Mouse (Mus musculus): ENCODE measurements around the gene Tas2r115. TPM values are rescaled to one million over a fixed set of nuclear protein-coding genes. Genes with fewer than 3 reads are reported as not detected.

The Tas2r115 gene
- total RNA-seq (2014; rRNA removed), result not detected in 2 replicates
- polyA plus RNA-seq (2015; fragmentation: Nextera tagmentation; extraction: Ambion mirVana), result not detected in 2 replicates

- ATAC-seq (ENCODE audit: low FRiP score) (no peak), DNase-seq (ENCODE audit: low spot score) (no peak)
- Histone ChIP-seq H3K4me1 (ENCODE audit: insufficient read depth, low read length) (no peaks in the 10 kb centered on the region), H3K9ac (replicated peaks; ENCODE audit: low read length, poor library complexity, severe bottlenecking) (no peak within 1 kb of the TSS), H3K4me2 (ENCODE audit: low read depth, low read length, poor library complexity, severe bottlenecking) (no peak within 1 kb of the TSS), H3K4me3 (ENCODE audit: low read depth, low read length) (no peak within 1 kb of the TSS), H3K27ac (ENCODE audit: low read depth, low read length) (no peak within 1 kb of the TSS), H3K9me3 (ENCODE audit: low read length) (0 out of 2 replicates have a peak, but pooled peaks cover 5% of the 10 kb centered on the region), H3K27me3 (ENCODE audit: insufficient read depth, low read length) (no peaks in the 10 kb centered on the region), H3K36me3 (ENCODE audit: insufficient read depth, low read length) (no peaks in the 10 kb centered on the region)
- 67% methylated on average over 2 of the region's 2 CpGs for WGBS
- no peak for TF ChIP-seq CTCF (IDR thresholded peaks at IDR 0.05)
Observed at GRCm38 (mm10) chr6:132737935-132738334, at the start of gene Tas2r115. TSS of gene Tas2r115 (minus strand) at chr6:132738035.

GRCm38 (mm10) chr6:132778062-132778461 lies 40.2 kb upstream of the Tas2r115 start, which contains the start of gene Tas2r136:
TSS of gene Tas2r136 (minus strand) at chr6:132778162.
- no peak within 1 kb of the TSS for H3K4me3 ChIP-seq (ENCODE audit: low read depth, low read length)
- H3K4me2 ChIP-seq (ENCODE audit: low read depth, low read length, poor library complexity, severe bottlenecking), result no peak within 1 kb of the TSS
- TF ChIP-seq CTCF (IDR thresholded peaks at IDR 0.05), result no peak
- no peaks in the 10 kb centered on the region for H3K36me3 ChIP-seq (ENCODE audit: insufficient read depth, low read length)
- no peaks in the 10 kb centered on the region for H3K27me3 ChIP-seq (ENCODE audit: insufficient read depth, low read length)
- no peak for DNase-seq (ENCODE audit: low spot score)
- ATAC-seq (ENCODE audit: low FRiP score), result no peak
- no peaks in the 10 kb centered on the region for H3K9me3 ChIP-seq (ENCODE audit: low read length)
- H3K4me1 ChIP-seq (ENCODE audit: insufficient read depth, low read length), result no peaks in the 10 kb centered on the region
- no peak within 1 kb of the TSS for H3K27ac ChIP-seq (ENCODE audit: low read depth, low read length)
- H3K9ac ChIP-seq (replicated peaks; ENCODE audit: low read length, poor library complexity, severe bottlenecking), result no peak within 1 kb of the TSS

DNA sequence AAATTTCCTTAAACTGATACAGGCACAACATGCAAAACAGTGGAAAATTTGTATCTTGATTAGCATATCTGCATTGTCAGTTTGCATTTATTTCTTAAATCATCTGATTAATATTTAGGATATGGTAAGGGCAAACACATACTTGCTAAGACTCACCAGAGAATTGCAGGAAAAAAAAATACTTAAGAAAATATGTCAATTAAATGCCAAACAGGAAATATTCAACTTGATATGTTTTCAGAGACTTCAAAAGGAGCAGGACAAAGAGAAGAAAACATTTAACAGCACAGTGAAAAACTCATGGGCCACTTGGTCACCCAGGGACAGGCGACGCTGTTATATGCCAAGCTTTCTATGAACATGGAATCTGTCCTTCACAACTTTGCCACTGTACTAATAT lies 24.0 kb upstream of the Tas2r115 start, which contains the start of gene Tas2r102:
TSS of gene Tas2r102 (plus strand) at position 301 of the 400 bp plus-strand sequence.
- H3K27me3 ChIP-seq (ENCODE audit: insufficient read depth, low read length), result no peaks in the 10 kb centered on the region
- H3K4me3 ChIP-seq (ENCODE audit: low read depth, low read length), result no peak within 1 kb of the TSS
- ATAC-seq (ENCODE audit: low FRiP score) (no peak), DNase-seq (ENCODE audit: low spot score) (no peak)
- no peaks in the 10 kb centered on the region for H3K36me3 ChIP-seq (ENCODE audit: insufficient read depth, low read length)
- no peak for TF ChIP-seq CTCF (IDR thresholded peaks at IDR 0.05)
- no peak within 1 kb of the TSS for H3K27ac ChIP-seq (ENCODE audit: low read depth, low read length)
- no peaks in the 10 kb centered on the region for H3K9me3 ChIP-seq (ENCODE audit: low read length)
- WGBS, result 92% methylated on average over 2 of the region's 2 CpGs
- H3K4me1 ChIP-seq (ENCODE audit: insufficient read depth, low read length), result no peaks in the 10 kb centered on the region
- no peak within 1 kb of the TSS for H3K9ac ChIP-seq (replicated peaks; ENCODE audit: low read length, poor library complexity, severe bottlenecking)
- H3K4me2 ChIP-seq (ENCODE audit: low read depth, low read length, poor library complexity, severe bottlenecking), result no peak within 1 kb of the TSS

- no peak within 1 kb of the TSS for H3K9ac ChIP-seq (replicated peaks; ENCODE audit: low read length, poor library complexity, severe bottlenecking)
- TF ChIP-seq CTCF (IDR thresholded peaks at IDR 0.05), result no peak
- H3K36me3 ChIP-seq (ENCODE audit: insufficient read depth, low read length), result no peaks in the 10 kb centered on the region
- no peak within 1 kb of the TSS for H3K4me3 ChIP-seq (ENCODE audit: low read depth, low read length)
- H3K9me3 ChIP-seq (ENCODE audit: low read length), result no peaks in the 10 kb centered on the region
- 75% methylated on average over 1 of the region's 1 CpGs for WGBS
- no peak within 1 kb of the TSS for H3K4me2 ChIP-seq (ENCODE audit: low read depth, low read length, poor library complexity, severe bottlenecking)
- DNase-seq (ENCODE audit: low spot score) (no peak), ATAC-seq (ENCODE audit: low FRiP score) (no peak)
- no peaks in the 10 kb centered on the region for H3K27me3 ChIP-seq (ENCODE audit: insufficient read depth, low read length)
- H3K4me1 ChIP-seq (ENCODE audit: insufficient read depth, low read length), result no peaks in the 10 kb centered on the region
- H3K27ac ChIP-seq (ENCODE audit: low read depth, low read length), result no peak within 1 kb of the TSS
Observed at GRCm38 (mm10) chr6:132754430-132754829, 16.6 kb upstream of the Tas2r115 start, which contains the start of gene Tas2r124. TSS of gene Tas2r124 (plus strand) at chr6:132754730.

GRCm38 (mm10) chr6:132750206-132750605 lies 12.4 kb upstream of the Tas2r115 start:
- Histone ChIP-seq H3K9me3 (ENCODE audit: low read length) (no peaks in the 10 kb centered on the region), H3K27me3 (ENCODE audit: insufficient read depth, low read length) (no peaks in the 10 kb centered on the region), H3K4me3 (ENCODE audit: low read depth, low read length) (no peak overlapping the region), H3K4me1 (ENCODE audit: insufficient read depth, low read length) (no peaks in the 10 kb centered on the region), H3K27ac (ENCODE audit: low read depth, low read length) (no peak overlapping the region), H3K4me2 (ENCODE audit: low read depth, low read length, poor library complexity, severe bottlenecking) (no peak overlapping the region), H3K36me3 (ENCODE audit: insufficient read depth, low read length) (no peaks in the 10 kb centered on the region), H3K9ac (replicated peaks; ENCODE audit: low read length, poor library complexity, severe bottlenecking) (no peak overlapping the region)
- ATAC-seq (ENCODE audit: low FRiP score), result no peak
- WGBS, result 86% methylated on average over 2 of the region's 2 CpGs
- no peak for DNase-seq (ENCODE audit: low spot score)
- TF ChIP-seq CTCF (IDR thresholded peaks at IDR 0.05), result no peak

DNA sequence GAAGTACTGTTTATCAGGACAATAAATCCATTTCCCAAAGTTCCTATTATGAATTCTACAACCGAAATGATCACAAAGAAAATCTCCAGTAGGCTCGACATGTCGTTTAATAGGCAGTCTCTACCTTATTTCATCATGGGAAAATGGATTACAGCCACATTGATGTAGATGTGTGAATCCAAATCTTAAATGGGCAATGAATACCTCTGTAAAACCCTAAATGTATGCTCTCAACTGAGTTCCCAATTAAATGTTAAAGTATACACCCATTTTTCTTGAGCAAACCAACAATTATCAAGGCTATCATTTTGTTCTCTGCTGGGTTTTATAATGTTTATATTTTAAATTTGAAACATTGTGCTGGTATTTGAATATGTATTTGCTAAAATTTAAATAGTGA lies 26.0 kb downstream of the Tas2r115 start, which contains the start of gene Tas2r122:
TSS of gene Tas2r122 (minus strand) at position 101 of the 400 bp plus-strand sequence.
- no peaks in the 10 kb centered on the region for H3K27me3 ChIP-seq (ENCODE audit: insufficient read depth, low read length)
- no peak within 1 kb of the TSS for H3K9ac ChIP-seq (replicated peaks; ENCODE audit: low read length, poor library complexity, severe bottlenecking)
- DNase-seq (ENCODE audit: low spot score) (no peak), ATAC-seq (ENCODE audit: low FRiP score) (no peak)
- no peak within 1 kb of the TSS for H3K27ac ChIP-seq (ENCODE audit: low read depth, low read length)
- 0 out of 2 replicates have a peak, but pooled peaks cover 3% of the 10 kb centered on the region for H3K9me3 ChIP-seq (ENCODE audit: low read length)
- H3K4me2 ChIP-seq (ENCODE audit: low read depth, low read length, poor library complexity, severe bottlenecking), result no peak within 1 kb of the TSS
- no peak within 1 kb of the TSS for H3K4me3 ChIP-seq (ENCODE audit: low read depth, low read length)
- 83% methylated on average over 3 of the region's 3 CpGs for WGBS
- no peaks in the 10 kb centered on the region for H3K4me1 ChIP-seq (ENCODE audit: insufficient read depth, low read length)
- no peaks in the 10 kb centered on the region for H3K36me3 ChIP-seq (ENCODE audit: insufficient read depth, low read length)
- TF ChIP-seq CTCF (IDR thresholded peaks at IDR 0.05), result no peak
